Mouse (Mus musculus) midbrain, embryonic 16.5 days (tissue): ENCODE measurements around the gene Crbn. TPM values are rescaled to one million over a fixed set of nuclear protein-coding genes. Genes with fewer than 3 reads are reported as not detected.

Experiments used
- polyA plus RNA-seq: library from polyadenylated mRNA; unstranded; fragments of >200 nt; fragmentation: Nextera tagmentation; extraction: Ambion mirVana; gene quantifications from 2 replicates; pipeline ENCODE4 v1.2.1, GENCODE M21; 2015

The Crbn gene
- polyA plus RNA-seq, 1 experiment from 2014 or later = 63.6 TPM

Other genes starting within 250 kb of the Crbn start
- 0.17 TPM in 1 of 2 replicates, not detected in the other for gene Il5ra, start 51.0 kb downstream of the Crbn start, polyA plus RNA-seq
- 61.2 and 68.3 TPM in 2 replicates for gene Trnt1, start 31.0 kb downstream of the Crbn start, polyA plus RNA-seq